Mouse (Mus musculus) hindbrain, embryonic 11.5 days (tissue): ENCODE measurements around the gene Churc1. TPM values are rescaled to one million over a fixed set of nuclear protein-coding genes. Genes with fewer than 3 reads are reported as not detected.

ENCODE experiments used
- ATAC-seq: fragments of 200-750 bp; cut with Nextera tagmentation; 2 replicates; pipeline ENCODE4 v1.8.0; 2017; ENCODE audit warnings: mild to moderate bottlenecking, moderate TSS enrichment, moderate library complexity; ENCODE audit not compliant: low FRiP score
- DNase-seq: peaks from one replicate; pipeline ENCODE4 v3.0.0-alpha.2; 2015; ENCODE audit warnings: low spot score
- H3K27ac ChIP-seq: fragments of 300-500 bp; sonication (generic); 2 replicates; pipeline ENCODE4 v1.5.1; 2014; ENCODE audit warnings: mild to moderate bottlenecking, low read depth, low read length
- H3K27me3 ChIP-seq: fragments of 300-500 bp; sonication (generic); 2 replicates; pipeline ENCODE4 v1.6.1; 2014; ENCODE audit warnings: mild to moderate bottlenecking, low read length, moderate library complexity, mixed read lengths; ENCODE audit not compliant: control insufficient read depth, insufficient read depth
- H3K36me3 ChIP-seq: fragments of 300-500 bp; sonication (generic); 2 replicates; pipeline ENCODE4 v1.6.1; 2014; ENCODE audit warnings: mild to moderate bottlenecking, low read length, moderate library complexity, mixed read lengths; ENCODE audit not compliant: control insufficient read depth, insufficient read depth
- H3K4me1 ChIP-seq: fragments of 300-500 bp; sonication (generic); replicated peaks from 2 replicates; pipeline ENCODE4 v1.6.1; 2014; ENCODE audit warnings: low read length, mixed read lengths; ENCODE audit not compliant: control insufficient read depth, insufficient read depth
- H3K4me2 ChIP-seq: fragments of 300-500 bp; sonication (generic); replicated peaks from 2 replicates; pipeline ENCODE4 v1.6.1; 2014; ENCODE audit warnings: mild to moderate bottlenecking, low read depth, low read length
- H3K4me3 ChIP-seq: fragments of 300-500 bp; sonication (generic); 2 replicates; pipeline ENCODE4 v1.5.1; 2014; ENCODE audit warnings: low read depth, low read length
- H3K9ac ChIP-seq: fragments of 300-500 bp; sonication (generic); 2 replicates; pipeline ENCODE4 v1.6.1; 2014; ENCODE audit warnings: low read depth, low read length
- H3K9me3 ChIP-seq: fragments of 300-500 bp; sonication (generic); 2 replicates; pipeline ENCODE4 v1.6.1; 2016; ENCODE audit warnings: low read length; ENCODE audit not compliant: control insufficient read depth
- WGBS: fragments of 180-500 bp; shearing (Covaris S2); extraction: QIAGEN DNeasy Blood & Tissue Kit; methylation state at CpG from one replicate; pipeline ENCODE4 v1.1.7; 2014; 5-methylcytosine and 5-hydroxymethylcytosine counted together
- polyA plus RNA-seq: library from polyadenylated mRNA; unstranded; fragments of >200 nt; fragmentation: Nextera tagmentation; extraction: Ambion mirVana; gene quantifications from 2 replicates; pipeline ENCODE4 v1.2.1, GENCODE M21; 2014

Gene Churc1
- polyA plus RNA-seq, 1 experiment from 2014 or later = 106 TPM

DNA sequence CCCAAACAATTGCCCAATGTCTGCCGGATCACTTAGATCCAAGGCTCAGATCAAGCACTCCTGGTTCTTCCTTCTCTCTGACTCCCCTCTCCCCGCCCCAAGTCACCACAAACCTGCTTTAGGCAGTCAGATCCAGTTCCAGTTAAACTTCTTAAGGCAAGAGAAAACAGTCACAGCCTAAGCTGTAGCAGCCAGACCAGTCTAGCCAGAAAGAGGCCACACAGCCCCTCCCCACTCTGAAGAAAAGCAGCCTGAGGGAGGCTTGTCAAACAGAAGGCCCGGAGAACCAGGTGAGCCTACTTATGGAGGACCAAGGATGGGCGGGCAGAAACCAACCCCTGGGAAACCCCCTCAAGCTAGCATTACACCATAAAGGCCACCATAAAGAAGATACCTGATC lies 52.8 kb downstream of the Churc1 start:
- H3K4me3 ChIP-seq = no peak overlapping the region
- WGBS = 68% methylated on average over 4 of the region's 4 CpGs
- no peak overlapping the region for H3K9ac ChIP-seq
- H3K27ac ChIP-seq = no peak overlapping the region
- no peaks in the 10 kb centered on the region for H3K36me3 ChIP-seq
- no peak overlapping the region for H3K4me2 ChIP-seq
- no peak for ATAC-seq
- H3K27me3 ChIP-seq = peaks cover 4% of the 10 kb centered on the region
- H3K9me3 ChIP-seq = no peaks in the 10 kb centered on the region
- DNase-seq = no peak
- H3K4me1 ChIP-seq = 0 out of 2 replicates have a peak, but pooled peaks cover 5% of the 10 kb centered on the region

DNA sequence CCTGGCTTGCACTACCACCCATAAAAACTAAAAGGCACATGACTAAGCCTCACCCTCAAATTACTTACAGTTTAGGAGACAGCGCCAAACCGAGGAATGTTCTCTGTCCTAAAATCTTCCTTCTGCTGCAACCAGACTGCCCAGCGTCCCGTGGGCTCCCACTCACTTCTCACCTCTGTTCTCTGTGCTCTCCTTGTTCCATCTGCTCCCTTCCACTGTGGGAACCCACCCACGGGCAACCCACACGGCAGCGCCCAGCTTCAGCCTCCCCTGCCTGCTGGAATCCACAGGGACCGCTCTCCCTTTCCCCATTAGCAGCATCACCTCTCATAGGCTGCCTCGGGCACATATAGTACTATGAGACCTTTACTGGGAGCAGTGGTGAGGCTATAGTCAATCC lies 53.6 kb downstream of the Churc1 start:
- no peaks in the 10 kb centered on the region for H3K9me3 ChIP-seq
- no peak overlapping the region for H3K9ac ChIP-seq
- 0 out of 2 replicates have a peak, but pooled peaks cover 5% of the 10 kb centered on the region for H3K4me1 ChIP-seq
- no peak overlapping the region for H3K27ac ChIP-seq
- WGBS = 94% methylated on average over 9 of the region's 9 CpGs
- DNase-seq (no peak), ATAC-seq (no peak)
- H3K27me3 ChIP-seq = peaks cover 4% of the 10 kb centered on the region
- H3K4me3 ChIP-seq = no peak overlapping the region
- H3K4me2 ChIP-seq = no peak overlapping the region
- H3K36me3 ChIP-seq = no peaks in the 10 kb centered on the region

DNA sequence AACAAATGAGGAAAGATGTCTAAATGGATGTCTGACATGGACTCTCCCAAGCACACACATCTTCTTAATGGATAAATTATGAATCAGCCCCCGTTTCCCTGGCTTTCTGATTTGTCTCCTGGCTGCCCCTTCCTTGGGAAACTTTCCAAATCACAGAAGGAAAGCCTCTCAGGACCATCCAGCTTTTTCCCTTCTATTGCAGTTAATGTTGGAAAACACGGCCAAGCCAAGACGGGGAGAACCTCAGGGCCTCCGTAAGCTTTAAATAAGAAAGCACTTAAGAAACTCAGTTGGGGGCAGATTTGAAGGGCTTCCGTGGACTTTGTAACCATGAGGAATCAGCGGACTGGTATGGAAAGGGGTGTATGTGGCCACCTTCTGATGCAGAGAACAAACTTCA lies 54.5 kb downstream of the Churc1 start:
- H3K36me3 ChIP-seq = no peaks in the 10 kb centered on the region
- 73% methylated on average over 6 of the region's 6 CpGs for WGBS
- H3K4me2 ChIP-seq = no peak overlapping the region
- ATAC-seq = no peak
- no peaks in the 10 kb centered on the region for H3K9me3 ChIP-seq
- no peak overlapping the region for H3K9ac ChIP-seq
- DNase-seq = no peak
- H3K27me3 ChIP-seq = peaks cover 4% of the 10 kb centered on the region
- no peak overlapping the region for H3K4me3 ChIP-seq
- H3K4me1 ChIP-seq = 0 out of 2 replicates have a peak, but pooled peaks cover 5% of the 10 kb centered on the region
- H3K27ac ChIP-seq = no peak overlapping the region

DNA sequence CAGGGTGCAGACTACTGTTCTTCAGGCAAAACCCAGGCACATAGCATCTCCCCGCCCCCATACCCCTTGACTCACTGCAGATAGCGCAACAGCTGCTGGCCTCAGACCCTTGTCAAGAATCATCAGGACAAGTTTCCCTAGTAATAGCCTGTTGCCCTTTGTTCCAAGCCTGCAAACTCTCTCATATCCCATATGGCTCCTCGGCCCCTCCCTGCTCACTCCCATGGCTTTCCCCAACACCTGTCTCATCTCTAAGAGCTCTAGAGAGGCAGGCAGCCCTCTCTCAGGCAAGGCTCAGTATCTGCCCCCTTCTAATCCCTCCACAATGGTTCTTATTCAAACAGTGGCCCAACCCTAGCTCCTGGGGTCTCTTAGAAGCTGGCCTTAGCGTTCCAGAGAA lies 55.3 kb downstream of the Churc1 start:
- DNase-seq (no peak), ATAC-seq (no peak)
- no peaks in the 10 kb centered on the region for H3K36me3 ChIP-seq
- no peak overlapping the region for H3K27ac ChIP-seq
- 0 out of 2 replicates have a peak, but pooled peaks cover 5% of the 10 kb centered on the region for H3K4me1 ChIP-seq
- no peak overlapping the region for H3K9ac ChIP-seq
- H3K9me3 ChIP-seq = no peaks in the 10 kb centered on the region
- no peak overlapping the region for H3K4me2 ChIP-seq
- 47% methylated on average over 4 of the region's 4 CpGs for WGBS
- H3K27me3 ChIP-seq = peaks cover 4% of the 10 kb centered on the region
- H3K4me3 ChIP-seq = no peak overlapping the region

DNA sequence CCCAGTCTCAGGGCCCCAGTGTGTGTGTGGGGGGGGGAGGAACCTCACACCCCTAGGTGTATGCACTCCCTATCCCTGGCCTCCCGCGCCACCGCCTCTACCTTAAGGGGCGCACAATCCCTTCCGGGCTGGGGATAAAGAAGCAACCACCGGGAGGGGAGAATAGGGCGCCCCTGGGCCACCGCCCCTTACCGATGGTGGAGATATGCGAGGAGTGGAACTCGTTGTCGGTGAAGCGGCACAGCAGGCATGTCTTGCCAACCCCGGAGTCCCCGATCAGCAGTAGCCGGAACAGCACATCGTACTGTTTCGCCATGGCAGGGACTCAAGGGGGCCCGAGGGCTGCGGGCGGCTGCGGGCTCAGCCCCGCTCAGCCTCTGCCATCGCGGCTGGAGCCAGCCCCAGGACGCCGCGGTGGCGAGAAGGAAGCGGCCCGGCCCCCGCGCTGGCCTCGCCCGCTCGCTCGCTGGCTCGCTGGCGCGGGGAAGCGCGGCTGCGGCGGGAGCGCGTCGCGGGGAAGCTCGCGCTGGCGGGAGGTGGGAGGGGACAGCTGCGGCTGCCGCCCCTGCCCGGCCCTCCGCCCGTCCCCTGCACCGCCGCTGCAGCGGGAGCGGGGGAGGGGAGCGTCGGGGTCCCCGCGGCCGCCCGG lies 56.8 kb downstream of the Churc1 start:
- Histone ChIP-seq H3K36me3 (no peaks in the 10 kb centered on the region), H3K4me1 (0 out of 2 replicates have a peak, but pooled peaks cover 5% of the 10 kb centered on the region), H3K27me3 (peaks cover 4% of the 10 kb centered on the region), H3K4me2 (peak overlapping the region; percentile 94), H3K27ac (peak overlapping the region; percentile 60), H3K9ac (peak overlapping the region; percentile 83), H3K4me3 (peak overlapping the region; percentile 64), H3K9me3 (no peaks in the 10 kb centered on the region)
- 0% methylated on average over 56 of the region's 66 CpGs for WGBS
- ATAC-seq (peak; percentile 80), DNase-seq (peak; percentile 65)

DNA sequence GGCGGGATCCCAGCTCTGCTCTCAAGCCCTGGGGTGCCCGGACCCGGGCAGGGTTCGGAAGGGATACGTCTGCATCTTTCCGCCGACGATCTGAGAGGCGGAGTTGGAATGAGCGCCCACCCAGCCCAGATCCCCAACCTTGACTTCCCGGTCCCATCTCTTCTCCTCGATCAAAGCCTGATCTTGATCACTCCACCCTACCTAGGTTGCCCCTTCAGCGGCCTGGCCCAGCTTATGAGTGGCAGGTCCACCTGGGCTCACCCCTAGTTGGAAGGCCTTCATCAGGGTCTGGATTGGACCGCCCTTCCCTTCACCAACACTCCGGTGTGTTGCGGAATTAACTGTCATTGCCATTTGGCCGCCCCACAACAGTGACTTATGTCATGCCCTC lies 57.3 kb downstream of the Churc1 start, which contains the start of gene Rab15:
TSS of gene Rab15 (minus strand) at position 258 of the 391 bp plus-strand sequence.
- Histone ChIP-seq H3K9me3 (no peaks in the 10 kb centered on the region), H3K4me1 (0 out of 2 replicates have a peak, but pooled peaks cover 5% of the 10 kb centered on the region), H3K27ac (peak within 1 kb of the TSS; percentile 60), H3K36me3 (no peaks in the 10 kb centered on the region), H3K4me2 (peak within 1 kb of the TSS; percentile 94), H3K27me3 (peaks cover 4% of the 10 kb centered on the region), H3K4me3 (peak within 1 kb of the TSS; percentile 64), H3K9ac (peak within 1 kb of the TSS; percentile 83)
- no peak for DNase-seq
- ATAC-seq = peak; percentile 50
- 2% methylated on average over 17 of the region's 17 CpGs for WGBS

DNA sequence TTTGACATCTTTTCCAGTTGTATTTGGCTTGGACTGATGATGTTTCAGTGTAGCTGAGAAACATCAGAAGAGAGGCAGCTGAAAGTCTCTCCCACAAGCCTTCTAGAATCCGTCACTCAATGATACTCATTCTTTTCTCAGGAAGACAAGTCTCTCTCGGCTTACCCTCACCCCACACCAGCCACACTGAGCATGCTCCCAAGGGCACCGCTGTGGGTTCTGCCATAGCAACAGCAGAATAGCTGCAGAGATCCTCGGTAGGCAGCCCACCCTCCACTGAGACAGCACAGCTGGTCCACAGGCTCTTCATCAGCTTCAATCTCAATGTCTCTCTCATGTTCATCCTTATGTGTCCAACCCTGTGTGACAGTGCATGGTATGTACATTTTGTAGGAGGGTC lies 59.9 kb downstream of the Churc1 start:
- Histone ChIP-seq H3K9me3 (no peaks in the 10 kb centered on the region), H3K27ac (no peak overlapping the region), H3K4me3 (no peak overlapping the region), H3K4me1 (0 out of 2 replicates have a peak, but pooled peaks cover 2% of the 10 kb centered on the region), H3K9ac (no peak overlapping the region), H3K27me3 (peaks cover 4% of the 10 kb centered on the region), H3K4me2 (no peak overlapping the region), H3K36me3 (no peaks in the 10 kb centered on the region)
- DNase-seq (no peak), ATAC-seq (no peak)
- WGBS = 65% methylated on average over 4 of the region's 4 CpGs

DNA sequence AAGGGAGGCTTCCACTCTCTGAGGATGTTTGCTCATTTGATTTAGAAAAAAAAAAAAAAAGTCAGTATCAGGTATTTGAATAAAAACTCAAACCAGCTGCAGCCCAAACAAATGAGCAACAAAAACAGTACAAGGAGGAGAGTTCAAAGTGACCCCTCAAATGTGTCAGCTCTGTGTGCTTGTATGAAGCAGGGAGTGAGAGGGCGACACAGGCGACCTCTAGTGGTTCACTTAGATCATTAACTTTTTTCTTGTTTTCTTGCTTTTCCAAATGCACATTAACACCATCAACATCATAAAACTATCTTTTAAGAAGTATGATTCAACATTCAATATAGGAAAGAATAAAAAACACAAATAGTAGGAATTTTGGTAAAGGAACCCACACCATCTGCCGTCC lies 67.4 kb downstream of the Churc1 start:
- DNase-seq (peak; percentile 54), ATAC-seq (no peak)
- 3% methylated on average over 3 of the region's 3 CpGs for WGBS
- Histone ChIP-seq H3K27ac (no peak overlapping the region), H3K36me3 (no peaks in the 10 kb centered on the region), H3K9ac (no peak overlapping the region), H3K4me3 (no peak overlapping the region), H3K4me2 (no peak overlapping the region), H3K27me3 (no peaks in the 10 kb centered on the region), H3K4me1 (no peaks in the 10 kb centered on the region), H3K9me3 (no peaks in the 10 kb centered on the region)
